Mouse (Mus musculus): ENCODE measurements around the gene Iqgap3. TPM values are rescaled to one million over a fixed set of nuclear protein-coding genes. Genes with fewer than 3 reads are reported as not detected.

The Iqgap3 gene
- polyA plus RNA-seq, 1 experiment from 2014 or later: 26.7 TPM

DNA sequence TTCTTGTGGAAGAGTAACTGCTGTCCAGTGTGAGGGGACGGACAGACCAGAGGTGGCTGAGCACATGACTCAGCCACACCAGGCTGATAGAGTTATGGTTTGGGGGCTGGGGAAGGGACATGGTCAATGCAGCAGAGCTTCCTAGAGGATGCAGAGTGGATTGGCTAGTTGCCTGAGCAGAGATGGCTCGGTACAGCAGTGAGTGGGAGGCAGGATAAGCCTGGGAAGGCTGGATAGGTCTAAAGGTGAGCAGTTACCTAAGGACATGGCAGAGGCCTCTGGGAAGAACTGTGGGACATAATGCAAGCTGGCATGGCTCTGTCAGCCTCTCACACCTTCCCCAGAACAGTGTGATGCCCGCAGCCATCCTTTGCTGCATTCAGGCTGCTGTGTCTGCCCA, 82.1 kb downstream of the Iqgap3 start:
- peaks cover 98% of the 10 kb centered on the region for H3K36me3 ChIP-seq
- 83% methylated on average over 3 of the region's 3 CpGs for WGBS
- H3K27me3 ChIP-seq (ENCODE audit: low read depth, poor library complexity, severe bottlenecking): no peaks in the 10 kb centered on the region

DNA sequence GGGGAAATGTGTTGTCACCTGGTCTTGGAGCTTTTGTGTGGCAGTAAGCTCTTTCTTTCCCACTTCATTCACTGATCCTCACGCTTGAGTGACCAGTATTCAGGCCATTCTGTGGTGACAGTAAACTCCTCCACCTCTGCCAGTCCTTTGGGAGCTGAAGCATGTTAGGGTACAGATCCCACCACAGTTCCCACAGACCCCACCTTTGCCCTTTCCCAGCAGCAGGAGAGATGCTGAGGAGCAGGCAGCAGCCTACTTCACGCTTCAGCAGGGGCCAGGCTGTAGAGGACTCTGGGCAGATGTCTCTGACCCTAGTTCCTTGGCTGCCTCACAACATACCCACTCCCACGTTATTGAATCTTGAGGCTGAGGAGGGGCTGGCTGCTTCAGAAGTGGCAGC, 82.5 kb downstream of the Iqgap3 start:
- Histone ChIP-seq H3K36me3 (peaks cover 98% of the 10 kb centered on the region), H3K4me1 (no peaks in the 10 kb centered on the region), H3K27me3 (ENCODE audit: low read depth, poor library complexity, severe bottlenecking) (no peaks in the 10 kb centered on the region), H3K27ac (no peak overlapping the region), H3K9me3 (replicated peaks) (no peaks in the 10 kb centered on the region), H3K4me3 (no peak overlapping the region)
- no peak for DNase-seq (ENCODE audit: low spot score)
- WGBS: 87% methylated on average over 3 of the region's 3 CpGs

More for the DNA sequence above, 82.1 kb downstream of the Iqgap3 start:
- H3K4me1 ChIP-seq: no peaks in the 10 kb centered on the region
- no peak overlapping the region for H3K27ac ChIP-seq
- no peaks in the 10 kb centered on the region for H3K9me3 ChIP-seq (replicated peaks)
- no peak for DNase-seq (ENCODE audit: low spot score)
- H3K4me3 ChIP-seq: no peak overlapping the region

DNA sequence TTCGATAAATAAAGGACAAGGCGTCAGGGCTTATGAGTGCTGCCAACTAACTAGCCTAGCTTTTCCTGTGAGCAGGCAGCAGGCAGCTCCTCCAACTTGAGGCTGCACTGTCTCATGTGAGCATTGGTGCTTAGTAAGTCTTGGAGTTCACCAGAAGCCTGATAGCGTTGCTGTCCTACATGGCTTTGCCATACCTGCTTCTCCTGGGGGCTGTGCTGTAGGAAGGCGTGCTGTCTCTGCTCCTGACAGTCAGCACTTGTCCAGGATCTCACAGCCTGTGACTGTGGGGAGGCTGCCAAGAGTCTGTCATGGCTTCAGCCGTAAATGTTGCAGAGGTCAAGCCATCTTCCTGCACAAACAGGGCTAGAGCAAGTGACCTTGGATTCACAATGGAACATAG, 84.3 kb downstream of the Iqgap3 start:
- DNase-seq (ENCODE audit: low spot score): no peak
- Histone ChIP-seq H3K27ac (no peak overlapping the region), H3K36me3 (peaks cover 98% of the 10 kb centered on the region), H3K4me3 (no peak overlapping the region), H3K9me3 (replicated peaks) (no peaks in the 10 kb centered on the region), H3K27me3 (ENCODE audit: low read depth, poor library complexity, severe bottlenecking) (no peaks in the 10 kb centered on the region), H3K4me1 (no peaks in the 10 kb centered on the region)
- 92% methylated on average over 5 of the region's 5 CpGs for WGBS

DNA sequence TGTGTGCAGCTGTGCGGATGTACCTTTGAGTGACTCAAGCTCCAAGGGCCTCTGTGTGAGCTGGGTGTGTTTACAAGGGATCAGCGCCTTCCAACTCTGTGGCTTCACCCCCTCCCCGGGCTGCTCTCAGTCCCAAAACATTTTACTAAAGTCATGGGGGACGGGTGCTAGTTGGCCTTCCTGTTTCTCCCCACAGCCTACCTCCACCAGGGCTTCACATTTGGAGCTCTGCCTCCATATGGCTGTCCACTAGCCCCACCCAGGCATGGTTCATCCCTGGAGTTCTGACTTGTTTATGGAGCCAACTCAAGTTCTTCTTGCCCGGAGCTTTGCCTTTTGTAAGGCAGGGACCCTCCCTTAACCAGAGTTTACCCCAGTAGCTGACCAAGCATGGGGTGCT, 88.6 kb downstream of the Iqgap3 start:
- Histone ChIP-seq H3K4me1 (no peaks in the 10 kb centered on the region), H3K9me3 (replicated peaks) (no peaks in the 10 kb centered on the region), H3K4me3 (no peak overlapping the region), H3K27ac (no peak overlapping the region), H3K27me3 (ENCODE audit: low read depth, poor library complexity, severe bottlenecking) (no peaks in the 10 kb centered on the region), H3K36me3 (peaks cover 96% of the 10 kb centered on the region)
- DNase-seq (ENCODE audit: low spot score): no peak
- 87% methylated on average over 5 of the region's 5 CpGs for WGBS

Other genes with a start within 250 kb of the Iqgap3 start
- gene Sh2d2a, start 235.2 kb upstream of the Iqgap3 start, polyA plus RNA-seq (2016; fragmentation: Nextera tagmentation; extraction: Ambion mirVana): 0.13 TPM in 1 of 2 replicates, not detected in the other
- 17.5 and 20.5 TPM in 2 replicates for gene Prcc, start 196.4 kb upstream of the Iqgap3 start, polyA plus RNA-seq (2016; fragmentation: Nextera tagmentation; extraction: Ambion mirVana)
- gene Hdgf, start 175.7 kb upstream of the Iqgap3 start, polyA plus RNA-seq (2016; fragmentation: Nextera tagmentation; extraction: Ambion mirVana): 272 and 313 TPM in 2 replicates
- gene Mrpl24, start 162.5 kb upstream of the Iqgap3 start, polyA plus RNA-seq (2016; fragmentation: Nextera tagmentation; extraction: Ambion mirVana): 75.0 and 81.3 TPM in 2 replicates
- gene Isg20l2, start 151.7 kb upstream of the Iqgap3 start, polyA plus RNA-seq (2016; fragmentation: Nextera tagmentation; extraction: Ambion mirVana): 84.8 and 86.0 TPM in 2 replicates
- 21.1 and 21.7 TPM in 2 replicates for gene Rrnad1, start 151.3 kb upstream of the Iqgap3 start, polyA plus RNA-seq (2016; fragmentation: Nextera tagmentation; extraction: Ambion mirVana)
- gene Crabp2, start 133.3 kb upstream of the Iqgap3 start, polyA plus RNA-seq (2016; fragmentation: Nextera tagmentation; extraction: Ambion mirVana): 944 and 1,066 TPM in 2 replicates
- gene Nes, start 110.9 kb upstream of the Iqgap3 start, polyA plus RNA-seq (2016; fragmentation: Nextera tagmentation; extraction: Ambion mirVana): 13.5 and 14.6 TPM in 2 replicates
- not detected in 2 replicates for gene Bcan, start 81.7 kb upstream of the Iqgap3 start, polyA plus RNA-seq (2016; fragmentation: Nextera tagmentation; extraction: Ambion mirVana)
- gene Hapln2, start 54.4 kb upstream of the Iqgap3 start, polyA plus RNA-seq (2016; fragmentation: Nextera tagmentation; extraction: Ambion mirVana): 0.06 TPM in 1 of 2 replicates, not detected in the other
- gene Gpatch4, start 38.9 kb upstream of the Iqgap3 start, polyA plus RNA-seq (2016; fragmentation: Nextera tagmentation; extraction: Ambion mirVana): 42.4 and 53.4 TPM in 2 replicates
- 132 and 148 TPM in 2 replicates for gene Naxe, start 23.5 kb upstream of the Iqgap3 start, polyA plus RNA-seq (2016; fragmentation: Nextera tagmentation; extraction: Ambion mirVana)
- gene Ttc24, start 3.7 kb upstream of the Iqgap3 start, polyA plus RNA-seq (2016; fragmentation: Nextera tagmentation; extraction: Ambion mirVana): not detected in 2 replicates
- 12.3 and 14.0 TPM in 2 replicates for gene Mef2d, start 60.4 kb downstream of the Iqgap3 start, polyA plus RNA-seq (2016; fragmentation: Nextera tagmentation; extraction: Ambion mirVana)
- gene Rhbg, start 172.7 kb downstream of the Iqgap3 start, polyA plus RNA-seq (2016; fragmentation: Nextera tagmentation; extraction: Ambion mirVana): 0.18 and 0.34 TPM in 2 replicates
- gene Gm38392, start 205.2 kb downstream of the Iqgap3 start, polyA plus RNA-seq (2016; fragmentation: Nextera tagmentation; extraction: Ambion mirVana): 0.26 TPM in 1 of 2 replicates, not detected in the other
- gene Tsacc, start 215.0 kb downstream of the Iqgap3 start, polyA plus RNA-seq (2016; fragmentation: Nextera tagmentation; extraction: Ambion mirVana): 14.0 and 15.4 TPM in 2 replicates
- gene Cct3, start 215.1 kb downstream of the Iqgap3 start, polyA plus RNA-seq (2016; fragmentation: Nextera tagmentation; extraction: Ambion mirVana): 834 and 987 TPM in 2 replicates
- gene Glmp, start 243.1 kb downstream of the Iqgap3 start, polyA plus RNA-seq (2016; fragmentation: Nextera tagmentation; extraction: Ambion mirVana): 138 and 142 TPM in 2 replicates